Mouse (Mus musculus): ENCODE measurements around the gene Zfp131. TPM values are rescaled to one million over a fixed set of nuclear protein-coding genes. Genes with fewer than 3 reads are reported as not detected.

Zfp131 gene
- polyA plus RNA-seq, 1 experiment from 2014 or later = 44.2 TPM

- H3K4me2 ChIP-seq = peak overlapping the region; percentile 30
- H3K4me1 ChIP-seq (ENCODE audit: control insufficient read depth, insufficient read depth, low read length) = peaks cover 5% of the 10 kb centered on the region; the same call in 1 of the 2 replicates
- no peaks in the 10 kb centered on the region for H3K36me3 ChIP-seq (ENCODE audit: control insufficient read depth, insufficient read depth, low read length)
- DNase-seq (ENCODE audit: low spot score, missing footprints) (peak; percentile 92), ATAC-seq (ENCODE audit: low FRiP score) (peak; percentile 67)
- peak overlapping the region; percentile 5; the same call in 1 of the 2 replicates for H3K4me3 ChIP-seq (ENCODE audit: low read depth, low read length)
- H3K9ac ChIP-seq (ENCODE audit: low read length) = peak overlapping the region; percentile 10
- H3K27me3 ChIP-seq (ENCODE audit: control insufficient read depth, insufficient read depth, low read length) = no peaks in the 10 kb centered on the region
- H3K9me3 ChIP-seq (ENCODE audit: control insufficient read depth, low read length) = no peaks in the 10 kb centered on the region
- WGBS = 2% methylated on average over 19 of the region's 19 CpGs
- H3K27ac ChIP-seq (ENCODE audit: low read depth, low read length) = no peak overlapping the region; the same call in 1 of the 2 replicates
Measured at GRCm38 (mm10) chr13:119741390-119742237, 49.1 kb downstream of the Zfp131 start.

- Histone ChIP-seq H3K9me3 (ENCODE audit: control insufficient read depth, low read length) (no peaks in the 10 kb centered on the region), H3K4me3 (ENCODE audit: low read depth, low read length) (no peak overlapping the region), H3K9ac (ENCODE audit: low read length) (no peak overlapping the region), H3K27me3 (ENCODE audit: control insufficient read depth, insufficient read depth, low read length) (no peaks in the 10 kb centered on the region), H3K4me2 (no peak overlapping the region), H3K36me3 (ENCODE audit: control insufficient read depth, insufficient read depth, low read length) (no peaks in the 10 kb centered on the region), H3K27ac (ENCODE audit: low read depth, low read length) (no peak overlapping the region), H3K4me1 (ENCODE audit: control insufficient read depth, insufficient read depth, low read length) (peaks cover 6% of the 10 kb centered on the region; the same call in 1 of the 2 replicates)
- ATAC-seq (ENCODE audit: low FRiP score) = no peak
- 49% methylated on average over 6 of the region's 6 CpGs for WGBS
- DNase-seq (ENCODE audit: low spot score, missing footprints) = no peak
Measured at GRCm38 (mm10) chr13:119731448-119731847, 59.2 kb downstream of the Zfp131 start.

DNA sequence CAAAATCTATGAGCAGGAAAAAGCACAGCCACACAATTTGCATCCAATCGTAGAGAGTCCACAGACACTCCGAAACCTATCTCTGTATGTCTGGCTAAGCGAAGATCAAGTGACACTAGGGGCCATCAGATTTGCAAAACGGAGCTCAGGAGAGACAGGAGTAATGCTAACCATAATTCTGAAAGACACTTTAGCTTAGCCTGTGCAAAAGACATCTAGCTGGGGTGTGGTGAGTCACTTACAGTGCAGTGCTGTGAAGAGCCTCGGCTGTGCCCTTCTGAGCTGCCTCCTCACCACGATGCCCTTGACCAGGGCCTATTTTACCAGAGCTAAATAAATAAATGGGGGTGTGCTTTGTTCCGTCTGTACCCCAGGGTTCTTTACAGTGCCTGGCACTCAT lies 61.3 kb downstream of the Zfp131 start:
- Histone ChIP-seq H3K4me2 (no peak overlapping the region), H3K27ac (ENCODE audit: low read depth, low read length) (no peak overlapping the region), H3K4me3 (ENCODE audit: low read depth, low read length) (no peak overlapping the region), H3K9ac (ENCODE audit: low read length) (no peak overlapping the region), H3K9me3 (ENCODE audit: control insufficient read depth, low read length) (no peaks in the 10 kb centered on the region), H3K27me3 (ENCODE audit: control insufficient read depth, insufficient read depth, low read length) (no peaks in the 10 kb centered on the region), H3K36me3 (ENCODE audit: control insufficient read depth, insufficient read depth, low read length) (no peaks in the 10 kb centered on the region), H3K4me1 (ENCODE audit: control insufficient read depth, insufficient read depth, low read length) (peaks cover 6% of the 10 kb centered on the region; the same call in 1 of the 2 replicates)
- DNase-seq (ENCODE audit: low spot score, missing footprints) (no peak), ATAC-seq (ENCODE audit: low FRiP score) (no peak)
- 88% methylated on average over 7 of the region's 7 CpGs for WGBS

- H3K4me3 ChIP-seq (ENCODE audit: low read depth, low read length) = no peak overlapping the region
- no peak overlapping the region for H3K4me2 ChIP-seq
- no peaks in the 10 kb centered on the region for H3K36me3 ChIP-seq (ENCODE audit: control insufficient read depth, insufficient read depth, low read length)
- 66% methylated on average over 26 of the region's 26 CpGs for WGBS
- H3K9ac ChIP-seq (ENCODE audit: low read length) = no peak overlapping the region
- H3K27me3 ChIP-seq (ENCODE audit: control insufficient read depth, insufficient read depth, low read length) = no peaks in the 10 kb centered on the region
- ATAC-seq (ENCODE audit: low FRiP score) (peak; percentile 38; the same call in 1 of the 2 replicates), DNase-seq (ENCODE audit: low spot score, missing footprints) (no peak)
- no peak overlapping the region for H3K27ac ChIP-seq (ENCODE audit: low read depth, low read length)
- H3K4me1 ChIP-seq (ENCODE audit: control insufficient read depth, insufficient read depth, low read length) = peaks cover 6% of the 10 kb centered on the region; the same call in 1 of the 2 replicates
- H3K9me3 ChIP-seq (ENCODE audit: control insufficient read depth, low read length) = no peaks in the 10 kb centered on the region
Measured at GRCm38 (mm10) chr13:119727608-119728387, 62.9 kb downstream of the Zfp131 start.

GRCm38 (mm10) chr13:119724541-119724940 lies 66.1 kb downstream of the Zfp131 start:
- H3K9ac ChIP-seq (ENCODE audit: low read length) = no peak overlapping the region
- no peak overlapping the region for H3K27ac ChIP-seq (ENCODE audit: low read depth, low read length)
- no peaks in the 10 kb centered on the region for H3K9me3 ChIP-seq (ENCODE audit: control insufficient read depth, low read length)
- ATAC-seq (ENCODE audit: low FRiP score) (no peak), DNase-seq (ENCODE audit: low spot score, missing footprints) (no peak)
- peaks cover 6% of the 10 kb centered on the region; the same call in 1 of the 2 replicates for H3K4me1 ChIP-seq (ENCODE audit: control insufficient read depth, insufficient read depth, low read length)
- H3K4me2 ChIP-seq = no peak overlapping the region
- no peaks in the 10 kb centered on the region for H3K36me3 ChIP-seq (ENCODE audit: control insufficient read depth, insufficient read depth, low read length)
- 89% methylated on average over 7 of the region's 7 CpGs for WGBS
- H3K4me3 ChIP-seq (ENCODE audit: low read depth, low read length) = no peak overlapping the region
- H3K27me3 ChIP-seq (ENCODE audit: control insufficient read depth, insufficient read depth, low read length) = no peaks in the 10 kb centered on the region

DNA sequence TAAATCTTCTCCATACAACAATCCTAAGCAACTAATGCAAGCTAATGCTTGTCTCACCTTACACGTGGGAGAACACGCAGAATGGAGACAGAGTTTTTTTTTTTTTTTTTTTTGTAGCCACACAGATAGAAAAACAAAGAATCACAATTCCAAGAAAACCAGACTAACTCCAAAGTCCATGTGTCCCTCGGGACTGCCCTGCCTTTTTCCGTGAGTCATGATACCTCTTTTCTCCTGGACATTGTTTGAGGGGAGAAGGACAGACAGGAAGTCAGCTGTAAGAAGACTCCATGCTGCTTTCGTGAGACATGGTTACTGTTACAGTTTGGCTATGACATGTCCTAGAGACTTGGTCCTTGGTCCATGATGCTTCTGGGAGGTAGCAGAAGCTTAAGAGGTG lies 67.3 kb downstream of the Zfp131 start:
- no peaks in the 10 kb centered on the region for H3K36me3 ChIP-seq (ENCODE audit: control insufficient read depth, insufficient read depth, low read length)
- H3K27ac ChIP-seq (ENCODE audit: low read depth, low read length) = no peak overlapping the region
- no peaks in the 10 kb centered on the region for H3K27me3 ChIP-seq (ENCODE audit: control insufficient read depth, insufficient read depth, low read length)
- no peaks in the 10 kb centered on the region for H3K9me3 ChIP-seq (ENCODE audit: control insufficient read depth, low read length)
- no peak overlapping the region for H3K4me2 ChIP-seq
- H3K4me1 ChIP-seq (ENCODE audit: control insufficient read depth, insufficient read depth, low read length) = peaks cover 6% of the 10 kb centered on the region; the same call in 1 of the 2 replicates
- no peak overlapping the region for H3K9ac ChIP-seq (ENCODE audit: low read length)
- ATAC-seq (ENCODE audit: low FRiP score) (no peak), DNase-seq (ENCODE audit: low spot score, missing footprints) (no peak)
- H3K4me3 ChIP-seq (ENCODE audit: low read depth, low read length) = no peak overlapping the region
- WGBS = 89% methylated on average over 5 of the region's 5 CpGs

GRCm38 (mm10) chr13:119722447-119722846 lies 68.2 kb downstream of the Zfp131 start:
- Histone ChIP-seq H3K9me3 (ENCODE audit: control insufficient read depth, low read length) (no peaks in the 10 kb centered on the region), H3K9ac (ENCODE audit: low read length) (no peak overlapping the region), H3K27me3 (ENCODE audit: control insufficient read depth, insufficient read depth, low read length) (no peaks in the 10 kb centered on the region), H3K27ac (ENCODE audit: low read depth, low read length) (no peak overlapping the region), H3K4me3 (ENCODE audit: low read depth, low read length) (no peak overlapping the region), H3K4me2 (no peak overlapping the region), H3K4me1 (ENCODE audit: control insufficient read depth, insufficient read depth, low read length) (no peaks in the 10 kb centered on the region), H3K36me3 (ENCODE audit: control insufficient read depth, insufficient read depth, low read length) (no peaks in the 10 kb centered on the region)
- WGBS = 86% methylated on average over 3 of the region's 3 CpGs
- DNase-seq (ENCODE audit: low spot score, missing footprints) = no peak
- ATAC-seq (ENCODE audit: low FRiP score) = no peak

DNA sequence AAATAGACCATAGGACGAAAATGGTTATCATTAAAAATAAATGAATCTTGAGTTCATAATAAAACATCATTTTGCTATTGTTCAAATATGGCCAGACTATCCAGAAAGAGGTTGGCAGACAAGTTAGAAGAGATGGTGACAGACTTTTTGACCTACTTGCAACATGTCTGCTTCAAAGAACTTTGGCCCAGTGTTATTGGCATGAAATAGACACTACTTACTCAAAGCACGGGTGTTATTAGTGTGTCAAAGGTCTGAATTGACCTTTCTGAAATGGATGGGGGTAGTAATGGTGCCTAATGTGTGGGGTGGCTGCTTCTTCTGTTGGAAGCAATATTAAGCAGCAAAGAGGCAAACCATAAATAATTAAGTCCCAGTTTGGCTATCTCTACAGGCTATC lies 74.6 kb downstream of the Zfp131 start:
- H3K4me2 ChIP-seq = no peak overlapping the region
- no peaks in the 10 kb centered on the region for H3K4me1 ChIP-seq (ENCODE audit: control insufficient read depth, insufficient read depth, low read length)
- DNase-seq (ENCODE audit: low spot score, missing footprints) (no peak), ATAC-seq (ENCODE audit: low FRiP score) (no peak)
- no peaks in the 10 kb centered on the region for H3K27me3 ChIP-seq (ENCODE audit: control insufficient read depth, insufficient read depth, low read length)
- H3K27ac ChIP-seq (ENCODE audit: low read depth, low read length) = no peak overlapping the region
- WGBS = 86% methylated on average over 2 of the region's 2 CpGs
- no peaks in the 10 kb centered on the region for H3K9me3 ChIP-seq (ENCODE audit: control insufficient read depth, low read length)
- no peak overlapping the region for H3K9ac ChIP-seq (ENCODE audit: low read length)
- no peaks in the 10 kb centered on the region; the same call in 1 of the 2 replicates for H3K36me3 ChIP-seq (ENCODE audit: control insufficient read depth, insufficient read depth, low read length)
- H3K4me3 ChIP-seq (ENCODE audit: low read depth, low read length) = no peak overlapping the region
